Mouse (Mus musculus): ENCODE measurements around the gene Slc6a3. TPM values are rescaled to one million over a fixed set of nuclear protein-coding genes. Genes with fewer than 3 reads are reported as not detected.
A peak's percentile ranks its signal among the peaks of the same experiment; 100 is the strongest.

Gene Slc6a3
- 0.26 TPM in 1 of 2 replicates, not detected in the other for polyA plus RNA-seq (2011; ENCODE audit: insufficient read depth, insufficient read length, low read depth, missing spikeins)

DNA sequence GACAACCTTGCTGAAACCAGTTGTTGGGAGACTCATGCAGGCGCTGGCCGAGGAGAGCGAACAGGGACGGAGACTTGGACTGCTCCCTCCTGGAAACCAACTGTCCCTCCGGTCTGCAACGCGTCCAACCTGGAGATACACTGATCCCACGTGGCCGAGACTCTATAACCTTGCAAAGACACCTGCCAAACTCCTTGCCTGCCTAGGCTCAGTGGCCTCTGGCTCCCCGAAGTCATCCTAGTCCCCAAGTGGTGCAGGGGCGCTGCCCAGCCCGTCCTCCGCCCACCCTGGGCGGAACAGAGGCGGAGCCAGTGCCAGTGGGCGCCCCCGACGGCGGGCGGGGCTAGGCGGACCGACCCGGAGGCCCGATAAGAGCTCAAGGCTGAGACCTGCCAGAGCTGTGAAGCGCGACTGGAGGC is at the start of gene Slc6a3:
Slc6a3 (plus strand) TSS at position 345 of the 419 bp plus-strand sequence.
- peak within 1 kb of the TSS; percentile 77 for H3K4me3 ChIP-seq (ENCODE audit: low read depth, low read length)
- H3K4me1 ChIP-seq (ENCODE audit: control insufficient read depth, insufficient read depth, low read length), result no peaks in the 10 kb centered on the region
- H3K9ac ChIP-seq (ENCODE audit: low read depth, poor library complexity, severe bottlenecking), result no peak within 1 kb of the TSS
- no peaks in the 10 kb centered on the region for H3K9me3 ChIP-seq (replicated peaks; ENCODE audit: control insufficient read depth, insufficient read depth, low read length, poor library complexity, severe bottlenecking)
- no peak for TF ChIP-seq POLR2A (IDR thresholded peaks at IDR 0.05; ENCODE audit: insufficient read depth, low read length)
- TF ChIP-seq EP300 (IDR thresholded peaks at IDR 0.05; ENCODE audit: insufficient read depth, low read depth, low read length), result no peak
- TF ChIP-seq CTCF (IDR thresholded peaks at IDR 0.05; ENCODE audit: low read depth, low read length), result no peak
- no peaks in the 10 kb centered on the region for H3K27me3 ChIP-seq (ENCODE audit: control insufficient read depth, insufficient read depth, low read length, poor library complexity, severe bottlenecking)
- H3K27ac ChIP-seq (ENCODE audit: insufficient read depth, low read length), result no peak within 1 kb of the TSS
- no peaks in the 10 kb centered on the region for H3K36me3 ChIP-seq (ENCODE audit: control insufficient read depth, insufficient read depth, low read length, poor library complexity, severe bottlenecking)

DNA sequence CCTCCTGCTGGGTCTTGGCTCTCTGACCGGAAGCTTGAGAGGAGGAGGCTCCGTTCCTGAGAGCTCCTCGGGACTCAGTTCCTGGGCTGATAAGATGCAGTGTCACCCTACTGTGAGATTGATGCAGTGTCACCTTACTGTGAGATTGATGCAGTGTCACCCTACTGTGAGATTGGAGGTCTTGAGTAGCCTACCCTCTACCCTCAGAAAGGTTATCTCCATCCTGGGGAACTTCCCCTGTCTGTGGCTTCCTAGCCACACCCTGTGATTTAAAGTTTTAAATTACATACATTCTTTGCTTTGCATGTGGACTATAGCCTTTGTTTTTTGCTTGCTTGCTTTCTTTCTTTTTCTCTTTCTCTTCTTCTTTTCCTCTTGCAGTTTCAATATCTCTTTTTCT is 48.4 kb upstream of the Slc6a3 start:
- Histone ChIP-seq H3K36me3 (ENCODE audit: control insufficient read depth, insufficient read depth, low read length, poor library complexity, severe bottlenecking) (peaks cover 32% of the 10 kb centered on the region), H3K27me3 (ENCODE audit: control insufficient read depth, insufficient read depth, low read length, poor library complexity, severe bottlenecking) (no peaks in the 10 kb centered on the region), H3K4me1 (ENCODE audit: control insufficient read depth, insufficient read depth, low read length) (no peaks in the 10 kb centered on the region), H3K27ac (ENCODE audit: insufficient read depth, low read length) (no peak overlapping the region), H3K9ac (ENCODE audit: low read depth, poor library complexity, severe bottlenecking) (no peak overlapping the region), H3K4me3 (ENCODE audit: low read depth, low read length) (no peak overlapping the region), H3K9me3 (replicated peaks; ENCODE audit: control insufficient read depth, insufficient read depth, low read length, poor library complexity, severe bottlenecking) (peaks cover 7% of the 10 kb centered on the region)
- TF ChIP-seq POLR2A (IDR thresholded peaks at IDR 0.05; ENCODE audit: insufficient read depth, low read length), result no peak
- TF ChIP-seq CTCF (IDR thresholded peaks at IDR 0.05; ENCODE audit: low read depth, low read length), result no peak
- no peak for TF ChIP-seq EP300 (IDR thresholded peaks at IDR 0.05; ENCODE audit: insufficient read depth, low read depth, low read length)

DNA sequence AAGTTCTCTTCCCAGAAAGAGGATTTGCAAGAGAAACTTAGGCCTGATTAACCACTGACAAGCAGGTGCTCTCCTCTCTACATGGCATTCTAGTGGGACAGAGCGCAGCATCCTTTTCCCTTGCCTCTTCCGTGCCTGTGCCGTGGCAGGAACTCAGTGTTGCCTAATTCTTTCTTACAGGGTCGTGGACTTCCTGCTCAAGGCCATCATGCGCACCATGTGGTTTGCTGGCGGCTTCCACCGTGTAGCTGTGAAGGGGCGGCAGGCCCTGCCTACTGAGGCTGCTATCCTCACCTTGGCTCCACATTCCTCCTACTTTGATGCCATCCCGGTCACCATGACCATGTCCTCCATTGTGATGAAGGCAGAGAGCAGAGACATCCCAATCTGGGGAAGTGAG is 47.8 kb upstream of the Slc6a3 start:
- H3K4me1 ChIP-seq (ENCODE audit: control insufficient read depth, insufficient read depth, low read length), result no peaks in the 10 kb centered on the region
- H3K27me3 ChIP-seq (ENCODE audit: control insufficient read depth, insufficient read depth, low read length, poor library complexity, severe bottlenecking), result no peaks in the 10 kb centered on the region
- peaks cover 7% of the 10 kb centered on the region for H3K9me3 ChIP-seq (replicated peaks; ENCODE audit: control insufficient read depth, insufficient read depth, low read length, poor library complexity, severe bottlenecking)
- H3K4me3 ChIP-seq (ENCODE audit: low read depth, low read length), result no peak overlapping the region
- no peak overlapping the region for H3K27ac ChIP-seq (ENCODE audit: insufficient read depth, low read length)
- H3K36me3 ChIP-seq (ENCODE audit: control insufficient read depth, insufficient read depth, low read length, poor library complexity, severe bottlenecking), result peaks cover 32% of the 10 kb centered on the region
- TF ChIP-seq POLR2A (IDR thresholded peaks at IDR 0.05; ENCODE audit: insufficient read depth, low read length), result no peak
- TF ChIP-seq CTCF (IDR thresholded peaks at IDR 0.05; ENCODE audit: low read depth, low read length), result no peak
- TF ChIP-seq EP300 (IDR thresholded peaks at IDR 0.05; ENCODE audit: insufficient read depth, low read depth, low read length), result no peak
- no peak overlapping the region for H3K9ac ChIP-seq (ENCODE audit: low read depth, poor library complexity, severe bottlenecking)

- H3K27me3 ChIP-seq (ENCODE audit: control insufficient read depth, insufficient read depth, low read length, poor library complexity, severe bottlenecking), result no peaks in the 10 kb centered on the region
- no peaks in the 10 kb centered on the region for H3K4me1 ChIP-seq (ENCODE audit: control insufficient read depth, insufficient read depth, low read length)
- peaks cover 39% of the 10 kb centered on the region for H3K36me3 ChIP-seq (ENCODE audit: control insufficient read depth, insufficient read depth, low read length, poor library complexity, severe bottlenecking)
- no peak for TF ChIP-seq POLR2A (IDR thresholded peaks at IDR 0.05; ENCODE audit: insufficient read depth, low read length)
- no peak for TF ChIP-seq CTCF (IDR thresholded peaks at IDR 0.05; ENCODE audit: low read depth, low read length)
- TF ChIP-seq EP300 (IDR thresholded peaks at IDR 0.05; ENCODE audit: insufficient read depth, low read depth, low read length), result no peak
- no peak overlapping the region for H3K27ac ChIP-seq (ENCODE audit: insufficient read depth, low read length)
- H3K9ac ChIP-seq (ENCODE audit: low read depth, poor library complexity, severe bottlenecking), result no peak overlapping the region
- H3K4me3 ChIP-seq (ENCODE audit: low read depth, low read length), result no peak overlapping the region
- peaks cover 7% of the 10 kb centered on the region for H3K9me3 ChIP-seq (replicated peaks; ENCODE audit: control insufficient read depth, insufficient read depth, low read length, poor library complexity, severe bottlenecking)
These were observed 46.6 kb upstream of the Slc6a3 start for GRCm38 (mm10) chr13:73489986-73490385.

DNA sequence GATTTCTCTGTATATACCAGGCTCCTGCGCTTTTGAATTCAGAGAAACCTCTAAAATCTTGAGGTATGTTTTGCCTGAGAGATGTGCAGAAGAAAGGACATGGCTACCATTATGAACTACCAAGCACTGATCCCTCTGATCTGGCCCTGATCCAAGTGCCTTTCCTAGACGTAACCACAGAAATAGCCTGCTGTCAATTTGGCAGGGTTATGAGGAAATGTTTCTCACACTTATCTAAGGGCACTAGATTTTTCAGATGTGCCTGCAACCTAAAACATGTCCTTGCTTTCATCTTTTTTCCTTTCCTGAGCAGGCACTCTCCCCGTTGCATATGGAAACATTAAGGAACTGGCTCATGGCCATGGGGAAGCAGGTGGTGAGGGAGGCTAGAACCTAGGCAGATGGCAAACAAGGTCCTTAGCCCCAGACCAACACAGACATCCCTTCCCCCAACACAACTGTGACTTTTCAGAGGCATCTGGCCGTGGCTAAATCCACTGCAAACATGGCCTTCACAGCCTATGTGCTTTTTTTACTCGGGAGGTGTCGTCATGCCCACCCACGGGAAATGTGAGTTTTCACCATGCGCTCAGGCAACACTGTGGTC is 45.9 kb upstream of the Slc6a3 start:
- TF ChIP-seq CTCF (IDR thresholded peaks at IDR 0.05; ENCODE audit: low read depth, low read length) (no peak), POLR2A (IDR thresholded peaks at IDR 0.05; ENCODE audit: insufficient read depth, low read length) (no peak), EP300 (IDR thresholded peaks at IDR 0.05; ENCODE audit: insufficient read depth, low read depth, low read length) (no peak)
- H3K4me1 ChIP-seq (ENCODE audit: control insufficient read depth, insufficient read depth, low read length), result no peaks in the 10 kb centered on the region
- peaks cover 40% of the 10 kb centered on the region for H3K36me3 ChIP-seq (ENCODE audit: control insufficient read depth, insufficient read depth, low read length, poor library complexity, severe bottlenecking)
- H3K27ac ChIP-seq (ENCODE audit: insufficient read depth, low read length), result no peak overlapping the region
- no peak overlapping the region for H3K4me3 ChIP-seq (ENCODE audit: low read depth, low read length)
- peaks cover 4% of the 10 kb centered on the region for H3K9me3 ChIP-seq (replicated peaks; ENCODE audit: control insufficient read depth, insufficient read depth, low read length, poor library complexity, severe bottlenecking)
- H3K9ac ChIP-seq (ENCODE audit: low read depth, poor library complexity, severe bottlenecking), result no peak overlapping the region
- no peaks in the 10 kb centered on the region for H3K27me3 ChIP-seq (ENCODE audit: control insufficient read depth, insufficient read depth, low read length, poor library complexity, severe bottlenecking)

GRCm38 (mm10) chr13:73493183-73493582 is 43.4 kb upstream of the Slc6a3 start:
- peaks cover 47% of the 10 kb centered on the region for H3K36me3 ChIP-seq (ENCODE audit: control insufficient read depth, insufficient read depth, low read length, poor library complexity, severe bottlenecking)
- TF ChIP-seq EP300 (IDR thresholded peaks at IDR 0.05; ENCODE audit: insufficient read depth, low read depth, low read length), result no peak
- H3K4me3 ChIP-seq (ENCODE audit: low read depth, low read length), result no peak overlapping the region
- H3K27ac ChIP-seq (ENCODE audit: insufficient read depth, low read length), result no peak overlapping the region
- H3K27me3 ChIP-seq (ENCODE audit: control insufficient read depth, insufficient read depth, low read length, poor library complexity, severe bottlenecking), result no peaks in the 10 kb centered on the region
- no peak overlapping the region for H3K9ac ChIP-seq (ENCODE audit: low read depth, poor library complexity, severe bottlenecking)
- no peaks in the 10 kb centered on the region for H3K9me3 ChIP-seq (replicated peaks; ENCODE audit: control insufficient read depth, insufficient read depth, low read length, poor library complexity, severe bottlenecking)
- H3K4me1 ChIP-seq (ENCODE audit: control insufficient read depth, insufficient read depth, low read length), result no peaks in the 10 kb centered on the region

Data from ES-Bruce4 (cell line).